Mouse (Mus musculus) stomach, postnatal 0 days (tissue): ENCODE measurements around the gene Nrxn3.

Experiments
- CTCF ChIP-seq: IDR thresholded peaks from 2 replicates; pipeline ENCODE4 v1.5.1; 2016; ENCODE audit warnings: antibody characterized with exemption, low read depth, mild to moderate bottlenecking, moderate library complexity
- EP300 ChIP-seq: optimal IDR thresholded peaks from 2 replicates; pipeline ENCODE3; 2016; ENCODE audit warnings: antibody characterized with exemption

- TF ChIP-seq CTCF (no peak), EP300 (no peak)
Measured at GRCm38 (mm10) chr12:90095754-90096153, 1373.1 kb downstream of the Nrxn3 start.
